Mouse (Mus musculus) lung, postnatal 0 days (tissue): ENCODE measurements around the gene Cpeb2.

Source experiments
- CTCF ChIP-seq: IDR thresholded peaks from 2 replicates; pipeline ENCODE4 v1.5.1; 2016; ENCODE audit warnings: antibody characterized with exemption, mild to moderate bottlenecking
- EP300 ChIP-seq: IDR thresholded peaks from 2 replicates; pipeline ENCODE4 v1.6.1; 2016; ENCODE audit warnings: antibody characterized with exemption, mild to moderate bottlenecking, control low read depth

DNA sequence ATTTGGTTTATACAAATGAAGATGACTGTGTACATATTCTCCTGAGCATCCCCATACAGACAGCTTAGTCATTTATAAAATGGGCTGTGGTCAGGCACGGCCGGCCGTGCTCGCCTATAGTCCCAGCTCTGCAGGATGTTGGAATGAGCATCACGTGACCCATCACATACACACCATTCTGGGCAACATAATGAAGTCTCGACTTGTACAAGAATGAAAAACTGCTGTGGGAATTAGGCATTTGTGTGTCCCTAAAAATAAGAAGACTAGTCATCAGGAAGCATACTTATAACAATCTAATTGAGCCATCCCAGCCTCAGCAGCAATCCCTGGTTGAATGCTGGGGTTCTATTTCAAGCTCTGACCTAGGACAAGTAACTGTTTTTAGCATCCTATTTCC lies 28.8 kb downstream of the Cpeb2 start:
- TF ChIP-seq CTCF (no peak), EP300 (no peak)
